Mouse (Mus musculus) kidney, adult 2 months (tissue): ENCODE data around the gene Snrnp25.

Experiments used
- CTCF ChIP-seq: fragments of 200-500 bp; conservative IDR thresholded peaks from 2 replicates; pipeline ENCODE4 v1.5.1; 2011; ENCODE audit warnings: low read depth, mild to moderate bottlenecking, control low read depth, low read length, moderate library complexity, mixed read lengths; ENCODE audit not compliant: insufficient read depth, insufficient read length
- POLR2A ChIP-seq: fragments of 200-500 bp; IDR thresholded peaks from one replicate; pipeline ENCODE4 v1.6.1; 2011; ENCODE audit warnings: low read depth, low read length, control low read depth

DNA sequence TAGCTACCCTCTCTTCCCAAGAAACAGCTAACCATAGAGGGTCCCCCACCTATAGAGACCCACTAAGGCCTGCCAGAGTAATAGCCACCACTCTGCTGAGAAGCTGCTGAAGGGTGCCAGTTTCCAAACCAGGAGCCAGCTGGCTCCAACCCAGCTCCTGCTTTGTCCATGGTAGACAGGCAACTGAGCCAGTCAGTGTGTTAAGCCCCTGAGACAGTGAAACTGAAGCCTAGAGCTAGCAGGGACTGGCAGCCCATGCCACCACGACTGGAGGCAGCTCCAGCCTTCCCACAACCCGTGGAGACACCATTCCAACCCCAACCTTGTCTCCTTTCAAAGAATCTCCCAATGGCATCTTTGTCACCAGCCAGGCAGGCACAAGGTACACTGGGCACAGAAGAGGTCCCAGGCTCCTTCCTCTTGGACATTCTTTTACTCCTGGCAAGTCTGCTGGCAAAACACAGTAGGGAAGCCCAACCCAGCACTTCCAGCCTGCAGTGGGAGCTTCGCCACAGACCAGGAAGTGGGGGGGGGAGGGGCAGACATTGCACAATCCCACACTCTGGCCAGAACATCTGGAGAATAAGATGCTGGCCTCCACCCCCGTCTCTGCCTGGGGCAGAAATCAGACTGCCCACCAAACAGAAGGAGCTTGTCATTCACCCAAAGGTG is 19.4 kb downstream of the Snrnp25 start:
- TF ChIP-seq POLR2A (no peak), CTCF (no peak)
